Mouse (Mus musculus): ENCODE measurements around the gene Egfl8.

Egfl8 gene

GRCm38 (mm10) chr17:34569919-34570318 lies 45.9 kb downstream of the Egfl8 start:
- no peak for DNase-seq

- no peak for DNase-seq
Measured at GRCm38 (mm10) chr17:34568421-34568820, 47.4 kb downstream of the Egfl8 start.

- no peak for DNase-seq
Measured at GRCm38 (mm10) chr17:34567311-34567710, 48.5 kb downstream of the Egfl8 start.

GRCm38 (mm10) chr17:34564796-34565195 lies 51.0 kb downstream of the Egfl8 start:
- DNase-seq, result no peak

- no peak for DNase-seq
Measured at GRCm38 (mm10) chr17:34564003-34564421, 51.8 kb downstream of the Egfl8 start, which contains the start of gene Notch4. Notch4 (plus strand) TSS chr17:34564268.

GRCm38 (mm10) chr17:34563354-34563753 lies 52.4 kb downstream of the Egfl8 start:
- DNase-seq, result no peak

Measured in layer of hippocampus, adult 9-11 months (tissue).